Mouse (Mus musculus) neutrophil, adult 59 days (primary cell): Measurements from ENCODE around the gene Krtap31-1. TPM values are rescaled to one million over a fixed set of nuclear protein-coding genes. Genes with fewer than 3 reads are reported as not detected.

Source experiments
- total RNA-seq, 2 experiments: library from RNA; stranded (reverse); gene quantifications; 1 replicate in 1 of 2; 2 replicates in 1 of 2; pipeline ENCODE4 v1.2.4; 2023

The Krtap31-1 gene
- not detected for total RNA-seq

DNA sequence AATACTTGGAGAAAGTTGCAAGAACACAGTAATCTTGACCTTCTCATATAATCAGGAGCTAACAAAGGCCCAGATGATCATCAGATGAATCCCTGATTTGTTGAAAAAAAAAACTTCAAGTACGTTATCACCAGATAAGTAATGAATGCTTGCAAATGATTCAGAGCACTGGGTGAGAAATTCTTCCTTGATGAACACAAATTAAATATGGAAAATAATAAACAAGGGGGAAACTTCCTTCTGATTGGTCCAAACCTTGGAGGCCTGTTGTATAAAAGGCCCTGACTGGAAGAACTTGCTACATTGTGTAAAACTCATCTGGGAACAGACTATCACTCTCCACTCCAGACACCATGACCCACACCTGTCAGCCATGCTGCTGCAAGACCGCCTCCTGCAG is at the start of gene Krtap31-1:
Krtap31-1 (plus strand) TSS at position 301 of the 400 bp plus-strand sequence.

DNA sequence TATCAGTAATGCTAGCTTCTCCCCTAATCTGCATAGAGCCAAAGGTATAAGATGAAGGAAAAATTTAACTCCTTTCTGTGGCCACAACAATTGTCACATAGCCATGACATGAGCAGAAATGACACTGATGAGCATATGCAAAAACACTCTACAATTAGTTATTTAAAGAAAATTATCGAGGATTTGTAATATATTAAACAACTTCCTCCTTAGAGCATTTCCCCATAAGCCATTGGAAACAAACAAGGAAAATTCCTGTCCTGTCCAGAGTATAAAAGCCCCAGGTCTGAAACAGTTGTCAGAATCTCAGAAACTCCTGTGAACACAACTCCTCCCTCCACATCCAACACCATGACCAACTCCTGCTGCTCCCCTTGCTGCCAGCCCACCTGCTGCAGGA is 43.5 kb upstream of the Krtap31-1 start, which contains the start of gene Gm11559:
Gm11559 (plus strand) TSS at position 301 of the 400 bp plus-strand sequence.

GRCm38 (mm10) chr11:99873089-99873488 is 34.6 kb upstream of the Krtap31-1 start, which contains the start of gene Krtap9-1:
Gene Krtap9-1, plus strand, starts transcription at chr11:99873389.

GRCm38 (mm10) chr11:99878887-99879286 is 28.8 kb upstream of the Krtap31-1 start, which contains the start of gene Gm11567:
Gene Gm11567, plus strand, starts transcription at chr11:99879187.

GRCm38 (mm10) chr11:99914451-99914850 is 6.7 kb downstream of the Krtap31-1 start, which contains the start of gene Gm11565:
Gene Gm11565, plus strand, starts transcription at chr11:99914751.

GRCm38 (mm10) chr11:99935991-99936390 is 28.3 kb downstream of the Krtap31-1 start, which contains the start of gene Krtap31-2:
Gene Krtap31-2, plus strand, starts transcription at chr11:99936291.

GRCm38 (mm10) chr11:99948175-99948574 is 40.5 kb downstream of the Krtap31-1 start, which contains the start of gene Krtap9-5:
Gene Krtap9-5, plus strand, starts transcription at chr11:99948475.

Other genes with a start within 250 kb of the Krtap31-1 start
- not detected for gene Gm11563, start 249.0 kb upstream of the Krtap31-1 start, total RNA-seq
- not detected for gene Krtap4-6, start 242.0 kb upstream of the Krtap31-1 start, total RNA-seq
- gene Gm14190, start 217.2 kb upstream of the Krtap31-1 start, total RNA-seq = not detected
- gene Gm14180, start 173.6 kb upstream of the Krtap31-1 start, total RNA-seq = not detected
- gene Gm11595, start 135.0 kb upstream of the Krtap31-1 start, total RNA-seq = not detected
- gene Krtap4-8, start 127.2 kb upstream of the Krtap31-1 start, total RNA-seq = not detected
- gene Krtap4-9, start 122.7 kb upstream of the Krtap31-1 start, total RNA-seq = not detected
- gene Gm11596, start 114.5 kb upstream of the Krtap31-1 start, total RNA-seq = not detected
- gene Gm11569, start 109.0 kb upstream of the Krtap31-1 start, total RNA-seq = not detected
- gene Gm11554, start 103.5 kb upstream of the Krtap31-1 start, total RNA-seq = not detected
- not detected for gene Krtap4-13, start 98.0 kb upstream of the Krtap31-1 start, total RNA-seq
- gene Gm11564, start 92.3 kb upstream of the Krtap31-1 start, total RNA-seq = not detected
- not detected for gene 2300003K06Rik, start 69.9 kb upstream of the Krtap31-1 start, total RNA-seq
- gene Krtap4-16, start 56.3 kb upstream of the Krtap31-1 start, total RNA-seq = not detected
- gene Gm11568, start 50.0 kb upstream of the Krtap31-1 start, total RNA-seq = not detected
- gene Gm11559, start 43.4 kb upstream of the Krtap31-1 start, total RNA-seq = not detected
- not detected for gene Krtap9-1, start 34.5 kb upstream of the Krtap31-1 start, total RNA-seq
- gene Gm11567, start 28.7 kb upstream of the Krtap31-1 start, total RNA-seq = not detected
- gene Gm11565, start 6.8 kb downstream of the Krtap31-1 start, total RNA-seq = not detected
- not detected for gene Krtap31-2, start 28.4 kb downstream of the Krtap31-1 start, total RNA-seq
- not detected for gene Krtap9-5, start 40.6 kb downstream of the Krtap31-1 start, total RNA-seq
- not detected for gene Krtap29-1, start 71.1 kb downstream of the Krtap31-1 start, total RNA-seq
- gene Krtap16-1, start 78.7 kb downstream of the Krtap31-1 start, total RNA-seq = not detected
- not detected for gene Krtap17-1, start 86.1 kb downstream of the Krtap31-1 start, total RNA-seq
- not detected for gene Krt33a, start 108.3 kb downstream of the Krtap31-1 start, total RNA-seq
- gene Krt33b, start 121.9 kb downstream of the Krtap31-1 start, total RNA-seq = not detected
- gene Krt34, start 133.6 kb downstream of the Krtap31-1 start, total RNA-seq = not detected
- not detected for gene Krt31, start 142.6 kb downstream of the Krtap31-1 start, total RNA-seq
- not detected for gene Krt32, start 180.3 kb downstream of the Krtap31-1 start, total RNA-seq
- gene Krt35, start 188.3 kb downstream of the Krtap31-1 start, total RNA-seq = not detected
- not detected for gene Krt36, start 197.7 kb downstream of the Krtap31-1 start, total RNA-seq
- gene Krt13, start 213.6 kb downstream of the Krtap31-1 start, total RNA-seq = not detected
- gene Krt15, start 228.0 kb downstream of the Krtap31-1 start, total RNA-seq = not detected
- gene Krt19, start 240.7 kb downstream of the Krtap31-1 start, total RNA-seq = not detected